Comparison of ENCODE assay signal across 11 mouse cellular contexts in genomic region chr13:108056896-108057295, GRCm38 (mm10). TPM values are rescaled to one million over a fixed set of nuclear protein-coding genes. Genes with fewer than 3 reads are reported as not detected.
DNase-seq lines count a peak whose midpoint lies in the region; ATAC-seq and TF ChIP-seq lines count a peak whose summit lies in the region.
"Had no signal": no experiment of that assay in that cellular context is flagged by ENCODE, and none has a peak within 500 bp of the region (broad histone marks: within the 10 kb centered on the region; RNA-seq: fewer than 3 reads in every experiment).

No protein-coding gene starts in this region.

- no peak for DNase-seq in intestine, embryonic 14.5 days (ENCODE audit: low spot score)
- DNase-seq in A20 (ENCODE audit: low read depth, low spot score), result peak; percentile 59
- no peak for DNase-seq in urinary bladder, postnatal 14 days (ENCODE audit: low spot score)
- DNase-seq in layer of hippocampus, postnatal 25 days (ENCODE audit: extremely low spot score in 1 of 2, low spot score in 1 of 2), result no peak
- DNase-seq in urinary bladder, adult 2 months (ENCODE audit: low spot score), result no peak
- DNase-seq: liver, embryonic 13.5 days had no signal

- no peak overlapping the region for H3K9ac ChIP-seq in intestine, embryonic 14.5 days (ENCODE audit: low read length)
- H3K9ac ChIP-seq in intestine, postnatal 0 days (ENCODE audit: low read depth, low read length), result no peak overlapping the region
- H3K9ac ChIP-seq: forebrain, embryonic 12.5 days; liver, embryonic 13.5 days had no signal

- no peaks in the 10 kb centered on the region for H3K27me3 ChIP-seq in intestine, embryonic 14.5 days (replicated peaks; ENCODE audit: control insufficient read depth, insufficient read depth, low read length)
- H3K27me3 ChIP-seq in intestine, postnatal 0 days (replicated peaks; ENCODE audit: control insufficient read depth, insufficient read depth, low read length), result no peaks in the 10 kb centered on the region
- H3K27me3 ChIP-seq: liver, embryonic 13.5 days had no signal

- no peaks in the 10 kb centered on the region for H3K36me3 ChIP-seq in intestine, embryonic 14.5 days (ENCODE audit: control insufficient read depth, insufficient read depth, low read length)
- H3K36me3 ChIP-seq in intestine, postnatal 0 days (ENCODE audit: control insufficient read depth, insufficient read depth), result no peaks in the 10 kb centered on the region
- H3K36me3 ChIP-seq: forebrain, embryonic 12.5 days; liver, embryonic 13.5 days had no signal

- no peaks in the 10 kb centered on the region for H3K9me3 ChIP-seq in intestine, embryonic 14.5 days (ENCODE audit: control insufficient read depth, low read length)
- no peaks in the 10 kb centered on the region for H3K9me3 ChIP-seq in intestine, postnatal 0 days (ENCODE audit: control insufficient read depth)
- H3K9me3 ChIP-seq: forebrain, embryonic 12.5 days; liver, embryonic 13.5 days had no signal

- TF ChIP-seq CTCF in intestine, postnatal 0 days (IDR thresholded peaks at IDR 0.05; ENCODE audit: low read depth), result no peak

- peak overlapping the region; percentile 47 for H3K27ac ChIP-seq in intestine, embryonic 14.5 days (ENCODE audit: low read depth)
- no peak overlapping the region for H3K27ac ChIP-seq in intestine, postnatal 0 days (ENCODE audit: low read depth, low read length)
- H3K27ac ChIP-seq: forebrain, embryonic 12.5 days; liver, embryonic 13.5 days had no signal

- 21% methylated on average over 3 of the region's 3 CpGs for WGBS in intestine, embryonic 14.5 days
- 60% methylated on average over 3 of the region's 3 CpGs for WGBS in intestine, postnatal 0 days

- H3K4me1 ChIP-seq in intestine, embryonic 14.5 days (replicated peaks; ENCODE audit: control insufficient read depth, insufficient read depth, low read length), result 0 out of 2 replicates have a peak, but pooled peaks cover 4% of the 10 kb centered on the region
- H3K4me1 ChIP-seq in intestine, postnatal 0 days (replicated peaks; ENCODE audit: control insufficient read depth, insufficient read depth, low read length), result no peaks in the 10 kb centered on the region

- no peak overlapping the region for H3K4me3 ChIP-seq in intestine, embryonic 14.5 days (ENCODE audit: low read depth, low read length)
- no peak overlapping the region for H3K4me3 ChIP-seq in intestine, postnatal 0 days (ENCODE audit: low read depth, low read length)
- H3K4me3 ChIP-seq: forebrain, embryonic 12.5 days; liver, embryonic 13.5 days had no signal

- H3K4me2 ChIP-seq in intestine, embryonic 14.5 days (ENCODE audit: low read length), result no peak overlapping the region
- H3K4me2 ChIP-seq in intestine, postnatal 0 days (replicated peaks; ENCODE audit: low read depth), result no peak overlapping the region
- H3K4me2 ChIP-seq: forebrain, embryonic 12.5 days; liver, embryonic 13.5 days had no signal

- ATAC-seq in intestine, embryonic 14.5 days (replicated peaks; ENCODE audit: low FRiP score, low TSS enrichment, low read depth), result peak; percentile 74
- no peak for ATAC-seq in intestine, postnatal 0 days
- peak; percentile 79 for ATAC-seq in activated CD4-positive, CD25-positive, alpha-beta regulatory T cell, adult 4 months
- peak; percentile 42 for ATAC-seq in megakaryocyte progenitor cell, adult 5-6 weeks (replicated peaks; ENCODE audit: poor library complexity)
- ATAC-seq: midbrain, embryonic 16.5 days had no signal

RNA-seq across cellular contexts. Expression of gene Smim15, which starts 12.7 kb away (rescaled TPM):
- 50.7 and 57.6 TPM in 2 replicates for polyA plus RNA-seq in intestine, embryonic 14.5 days (2014; fragmentation: Nextera tagmentation; extraction: Ambion mirVana)
- polyA plus RNA-seq in intestine, postnatal 0 days (2015; fragmentation: Nextera tagmentation; extraction: Ambion mirVana), result 32.6 and 33.7 TPM in 2 replicates
- 100 to 1,000 TPM in 1 of 2 experiments, 10 to 100 TPM in 1; 94.4 to 104 TPM for polyA plus RNA-seq in activated CD4-positive, CD25-positive, alpha-beta regulatory T cell, adult 4 months (2017; shearing (Covaris generic))
- 47.2 and 51.9 TPM in 2 replicates for total RNA-seq in megakaryocyte progenitor cell, adult 5-6 weeks (2015)
- total RNA-seq in megakaryocyte progenitor cell, adult 5-6 weeks (2017), result 104 and 129 TPM in 2 replicates
- total RNA-seq in layer of hippocampus, postnatal 25 days (2021), result 10 to 100 TPM; 60.2 to 60.4 TPM
- polyA plus RNA-seq in urinary bladder, adult 2 months (2012; rRNA removed), result 81.5 and 82.4 TPM in 2 replicates
